Mouse (Mus musculus) layer of hippocampus, adult 18-20 months (tissue): ENCODE results near the gene Gm11127. TPM values are rescaled to one million over a fixed set of nuclear protein-coding genes. Genes with fewer than 3 reads are reported as not detected.
"Not testable (repeated sequence)": the region's sequence is repeated elsewhere in the genome, so short reads cannot be mapped to it uniquely, and the experiment has no call there.

Experiments
- DNase-seq, 2 experiments: peaks; one replicate each; pipeline ENCODE4 v3.0.0; 2022; ENCODE audit warnings: low spot score in 2 of 2
- total RNA-seq, 2 experiments: library from RNA; stranded (reverse); gene quantifications; 2 replicates each; pipeline ENCODE4 v1.2.3; 2021

Gene Gm11127
- total RNA-seq, 2 experiments from 2014 or later, result 0.89 to 1.6 TPM

- peak in 1 of 2 experiments; percentile 62 for DNase-seq
These were observed 26.4 kb downstream of the Gm11127 start for GRCm38 (mm10) chr17:36031583-36032331.

- not testable (repeated sequence) for DNase-seq
These were observed 27.2 kb downstream of the Gm11127 start for GRCm38 (mm10) chr17:36030703-36031582.

- not testable (repeated sequence) for DNase-seq
These were observed 28.0 kb downstream of the Gm11127 start for GRCm38 (mm10) chr17:36030046-36030702.

- no peak for DNase-seq
These were observed 29.1 kb downstream of the Gm11127 start for GRCm38 (mm10) chr17:36028879-36029619.

GRCm38 (mm10) chr17:36027663-36028062 is 30.5 kb downstream of the Gm11127 start:
- no peak for DNase-seq

- DNase-seq, result no peak
These were observed 32.3 kb downstream of the Gm11127 start for GRCm38 (mm10) chr17:36025901-36026300.

GRCm38 (mm10) chr17:36025197-36025596 is 33.0 kb downstream of the Gm11127 start:
- no peak for DNase-seq

GRCm38 (mm10) chr17:36023710-36024654 is 34.2 kb downstream of the Gm11127 start:
- no peak for DNase-seq

- no peak for DNase-seq
These were observed 35.2 kb downstream of the Gm11127 start for GRCm38 (mm10) chr17:36022922-36023321.

GRCm38 (mm10) chr17:36022098-36022497 is 36.1 kb downstream of the Gm11127 start:
- no peak for DNase-seq

GRCm38 (mm10) chr17:36021309-36021708 is 36.9 kb downstream of the Gm11127 start:
- no peak for DNase-seq

- no peak for DNase-seq
These were observed 37.7 kb downstream of the Gm11127 start, which contains the start of gene H2-T24 for GRCm38 (mm10) chr17:36020191-36021073. TSS of gene H2-T24 (minus strand) at chr17:36020560.

- no peak for DNase-seq
These were observed 38.7 kb downstream of the Gm11127 start for GRCm38 (mm10) chr17:36019519-36019918.

- no peak for DNase-seq
These were observed 39.2 kb downstream of the Gm11127 start for GRCm38 (mm10) chr17:36018979-36019378.

GRCm38 (mm10) chr17:36017046-36017445 is 41.1 kb downstream of the Gm11127 start:
- no peak for DNase-seq

GRCm38 (mm10) chr17:36014977-36015376 is 43.2 kb downstream of the Gm11127 start:
- DNase-seq, result no peak
